Mouse (Mus musculus) limb, embryonic 14.5 days (tissue): ENCODE measurements around the gene Vmn1r215. TPM values are rescaled to one million over a fixed set of nuclear protein-coding genes. Genes with fewer than 3 reads are reported as not detected.
"Not testable (repeated sequence)": the region's sequence is repeated elsewhere in the genome, so short reads cannot be mapped to it uniquely, and the experiment has no call there.

Experiments used
- ATAC-seq: fragments of 200-750 bp; cut with Nextera tagmentation; 2 replicates; pipeline ENCODE4 v1.8.0; 2017; ENCODE audit warnings: low read depth, moderate number of reproducible peaks, moderate TSS enrichment; ENCODE audit not compliant: low FRiP score
- DNase-seq: peaks from one replicate; pipeline ENCODE4 v3.0.0-alpha.2; 2015; ENCODE audit warnings: low spot score
- H3K27ac ChIP-seq: fragments of 300-500 bp; sonication (generic); replicated peaks from 2 replicates; pipeline ENCODE4 v1.5.1; 2014; ENCODE audit warnings: low read depth, mild to moderate bottlenecking, low read length, moderate library complexity, mixed read lengths
- H3K27me3 ChIP-seq: fragments of 300-500 bp; sonication (generic); 2 replicates; pipeline ENCODE4 v1.6.1; 2014; ENCODE audit warnings: low read length, mixed read lengths; ENCODE audit not compliant: control insufficient read depth, insufficient read depth
- H3K36me3 ChIP-seq: fragments of 300-500 bp; sonication (generic); 2 replicates; pipeline ENCODE4 v1.6.1; 2014; ENCODE audit warnings: mild to moderate bottlenecking, low read length, moderate library complexity, mixed read lengths; ENCODE audit not compliant: control insufficient read depth, insufficient read depth
- H3K4me1 ChIP-seq: fragments of 300-500 bp; sonication (generic); 2 replicates; pipeline ENCODE4 v1.6.1; 2014; ENCODE audit warnings: antibody characterized with exemption, low read length, mixed read lengths; ENCODE audit not compliant: control insufficient read depth, insufficient read depth
- H3K4me2 ChIP-seq: fragments of 300-500 bp; sonication (generic); replicated peaks from 2 replicates; pipeline ENCODE4 v1.6.1; 2014; ENCODE audit warnings: low read depth, mild to moderate bottlenecking, low read length, moderate library complexity; ENCODE audit not compliant: severe bottlenecking
- H3K4me3 ChIP-seq: fragments of 300-500 bp; sonication (generic); replicated peaks from 2 replicates; pipeline ENCODE4 v1.5.1; 2014; ENCODE audit warnings: low read length
- H3K9ac ChIP-seq: fragments of 300-500 bp; sonication (generic); 2 replicates; pipeline ENCODE4 v1.6.1; 2014; ENCODE audit warnings: mild to moderate bottlenecking, low read depth, low read length, moderate library complexity; ENCODE audit not compliant: severe bottlenecking
- H3K9me3 ChIP-seq: fragments of 300-500 bp; sonication (generic); 2 replicates; pipeline ENCODE4 v1.6.1; 2016; ENCODE audit warnings: low read length; ENCODE audit not compliant: control insufficient read depth
- POLR2A ChIP-seq: fragments of 200-500 bp; IDR thresholded peaks from 2 replicates; pipeline ENCODE4 v1.8.0; 2012; ENCODE audit warnings: inconsistent platforms, mild to moderate bottlenecking, moderate library complexity, borderline replicate concordance; ENCODE audit not compliant: insufficient read depth, insufficient read length; ENCODE audit errors: extremely low read depth
- WGBS: fragments of 180-500 bp; shearing (Covaris S2); extraction: QIAGEN DNeasy Blood & Tissue Kit; methylation state at CpG from one replicate; pipeline ENCODE4 v1.1.7; 2014; 5-methylcytosine and 5-hydroxymethylcytosine counted together
- polyA plus RNA-seq, 2 experiments: library from polyadenylated mRNA; depleted of rRNA in 1 of 2; stranded (reverse) in 1 of 2; unstranded in 1 of 2; fragments of >200 nt; fragmentation: Nextera tagmentation in 1 of 2; extraction: Ambion mirVana in 1 of 2; gene quantifications; 2 replicates each; pipeline versions ENCODE4 v1.2.1 to v1.2.3; 2012 to 2014

The Vmn1r215 gene
- polyA plus RNA-seq, 2 experiments = not detected

DNA sequence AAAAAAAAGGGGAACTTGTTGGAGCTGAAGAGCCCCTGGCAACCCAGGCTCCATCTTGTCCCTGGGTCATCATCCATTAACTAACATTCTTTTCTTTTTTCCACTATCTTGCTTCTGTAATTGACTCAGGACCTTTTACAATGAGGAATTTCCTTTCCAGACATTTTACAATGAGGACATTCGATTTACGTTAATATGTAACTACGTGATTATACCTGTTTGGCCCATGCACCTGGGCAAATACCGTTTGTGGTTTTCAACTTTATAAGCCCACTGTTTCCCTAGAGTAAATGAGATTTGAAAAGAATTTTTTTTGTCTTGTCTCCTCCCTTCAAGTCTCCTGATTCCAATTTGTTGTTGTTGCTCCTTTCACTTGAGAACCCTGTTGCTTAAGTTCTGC, 26.6 kb downstream of the Vmn1r215 start:
- WGBS = 90% methylated on average over 4 of the region's 4 CpGs
- no peaks in the 10 kb centered on the region for H3K9me3 ChIP-seq
- no peak for DNase-seq
- no peak overlapping the region for H3K9ac ChIP-seq
- TF ChIP-seq POLR2A = no peak
- H3K4me3 ChIP-seq = no peak overlapping the region
- H3K4me1 ChIP-seq = no peaks in the 10 kb centered on the region
- ATAC-seq = no peak
- H3K27ac ChIP-seq = no peak overlapping the region
- H3K36me3 ChIP-seq = no peaks in the 10 kb centered on the region
- no peaks in the 10 kb centered on the region for H3K27me3 ChIP-seq
- no peak overlapping the region for H3K4me2 ChIP-seq

DNA sequence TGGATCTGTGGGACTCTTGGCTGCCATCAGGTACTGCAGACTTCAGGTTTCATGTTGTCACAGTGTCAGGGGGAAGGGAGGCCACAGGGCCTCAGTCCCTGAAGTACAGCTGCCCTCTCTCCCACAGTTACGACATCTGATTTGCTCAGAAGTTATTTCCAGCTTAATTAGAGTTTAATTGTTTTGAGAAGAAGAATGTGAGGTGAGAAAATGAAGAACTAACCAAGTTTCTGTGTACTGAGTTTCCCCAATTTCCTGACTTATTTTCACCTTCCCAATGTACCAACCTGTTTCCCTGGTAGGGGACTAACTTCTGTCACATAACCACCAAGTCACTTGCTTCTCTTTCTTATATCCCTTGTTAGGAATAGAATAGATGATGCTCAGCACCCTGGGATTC, 50.3 kb downstream of the Vmn1r215 start, which contains the start of gene Vmn1r217:
Gene Vmn1r217 (minus strand): TSS at position 101 of the 400 bp plus-strand sequence.
- not testable (repeated sequence) for ATAC-seq, H3K4me3 ChIP-seq, H3K27me3 ChIP-seq, H3K4me2 ChIP-seq, H3K4me1 ChIP-seq, H3K9ac ChIP-seq, H3K36me3 ChIP-seq, H3K9me3 ChIP-seq, DNase-seq, H3K27ac ChIP-seq
- 81% methylated on average over 1 of the region's 1 CpGs for WGBS

DNA sequence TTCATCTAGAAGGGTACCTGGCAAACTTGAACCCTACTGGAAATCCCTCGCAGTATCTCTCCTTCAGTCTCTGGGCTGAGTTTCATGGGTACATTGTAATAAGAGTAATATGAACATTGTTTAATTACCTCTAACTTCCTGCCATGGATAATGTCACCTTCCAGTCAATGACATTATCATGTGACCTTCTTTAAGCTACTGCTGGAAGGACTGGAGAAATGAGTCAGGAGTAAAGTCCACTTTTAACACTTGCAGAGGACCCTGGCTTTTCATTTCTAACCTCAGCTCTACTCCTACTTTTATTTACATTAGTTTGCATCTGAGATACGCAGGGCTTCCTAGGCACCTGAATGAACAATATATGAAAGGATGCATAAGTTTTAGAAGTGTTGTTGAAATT, 52.8 kb downstream of the Vmn1r215 start:
- Histone ChIP-seq H3K27ac (no peak overlapping the region), H3K4me3 (no peak overlapping the region), H3K36me3 (no peaks in the 10 kb centered on the region), H3K9ac (no peak overlapping the region), H3K9me3 (no peaks in the 10 kb centered on the region), H3K27me3 (no peaks in the 10 kb centered on the region), H3K4me1 (no peaks in the 10 kb centered on the region), H3K4me2 (no peak overlapping the region)
- WGBS = 84% methylated on average over 2 of the region's 2 CpGs
- no peak for TF ChIP-seq POLR2A
- DNase-seq (no peak), ATAC-seq (no peak)

Other genes with a start within 250 kb of the Vmn1r215 start
- not detected in 2 replicates for gene Vmn1r210, start 236.7 kb upstream of the Vmn1r215 start, polyA plus RNA-seq (2012; rRNA removed)
- not detected in 2 replicates for gene Vmn1r210, start 236.7 kb upstream of the Vmn1r215 start, polyA plus RNA-seq (2014; fragmentation: Nextera tagmentation; extraction: Ambion mirVana)
- not detected in 2 replicates for gene Vmn1r211, start 210.5 kb upstream of the Vmn1r215 start, polyA plus RNA-seq (2012; rRNA removed)
- gene Vmn1r211, start 210.5 kb upstream of the Vmn1r215 start, polyA plus RNA-seq (2014; fragmentation: Nextera tagmentation; extraction: Ambion mirVana) = not detected in 2 replicates
- gene Vmn1r212, start 183.8 kb upstream of the Vmn1r215 start, polyA plus RNA-seq (2012; rRNA removed) = not detected in 2 replicates
- gene Vmn1r212, start 183.8 kb upstream of the Vmn1r215 start, polyA plus RNA-seq (2014; fragmentation: Nextera tagmentation; extraction: Ambion mirVana) = not detected in 2 replicates
- gene Vmn1r213, start 60.4 kb upstream of the Vmn1r215 start, polyA plus RNA-seq (2012; rRNA removed) = not detected in 2 replicates
- not detected in 2 replicates for gene Vmn1r213, start 60.4 kb upstream of the Vmn1r215 start, polyA plus RNA-seq (2014; fragmentation: Nextera tagmentation; extraction: Ambion mirVana)
- gene Vmn1r214, start 37.6 kb upstream of the Vmn1r215 start, polyA plus RNA-seq (2012; rRNA removed) = not detected in 2 replicates
- gene Vmn1r214, start 37.6 kb upstream of the Vmn1r215 start, polyA plus RNA-seq (2014; fragmentation: Nextera tagmentation; extraction: Ambion mirVana) = not detected in 2 replicates
- gene Vmn1r217, start 50.2 kb downstream of the Vmn1r215 start, polyA plus RNA-seq (2012; rRNA removed) = not detected in 2 replicates
- gene Vmn1r217, start 50.2 kb downstream of the Vmn1r215 start, polyA plus RNA-seq (2014; fragmentation: Nextera tagmentation; extraction: Ambion mirVana) = not detected in 2 replicates
- gene Vmn1r218, start 65.1 kb downstream of the Vmn1r215 start, polyA plus RNA-seq (2012; rRNA removed) = not detected in 2 replicates
- not detected in 2 replicates for gene Vmn1r218, start 65.1 kb downstream of the Vmn1r215 start, polyA plus RNA-seq (2014; fragmentation: Nextera tagmentation; extraction: Ambion mirVana)
- gene Vmn1r219, start 91.3 kb downstream of the Vmn1r215 start, polyA plus RNA-seq (2012; rRNA removed) = not detected in 2 replicates
- gene Vmn1r219, start 91.3 kb downstream of the Vmn1r215 start, polyA plus RNA-seq (2014; fragmentation: Nextera tagmentation; extraction: Ambion mirVana) = not detected in 2 replicates
- gene Vmn1r220, start 120.0 kb downstream of the Vmn1r215 start, polyA plus RNA-seq (2012; rRNA removed) = not detected in 2 replicates
- gene Vmn1r220, start 120.0 kb downstream of the Vmn1r215 start, polyA plus RNA-seq (2014; fragmentation: Nextera tagmentation; extraction: Ambion mirVana) = 0.22 TPM in 1 of 2 replicates, not detected in the other
- gene Vmn1r221, start 146.1 kb downstream of the Vmn1r215 start, polyA plus RNA-seq (2012; rRNA removed) = not detected in 2 replicates
- not detected in 2 replicates for gene Vmn1r221, start 146.1 kb downstream of the Vmn1r215 start, polyA plus RNA-seq (2014; fragmentation: Nextera tagmentation; extraction: Ambion mirVana)
- not detected in 2 replicates for gene Vmn1r222, start 167.9 kb downstream of the Vmn1r215 start, polyA plus RNA-seq (2012; rRNA removed)
- not detected in 2 replicates for gene Vmn1r222, start 167.9 kb downstream of the Vmn1r215 start, polyA plus RNA-seq (2014; fragmentation: Nextera tagmentation; extraction: Ambion mirVana)
- not detected in 2 replicates for gene Vmn1r223, start 179.1 kb downstream of the Vmn1r215 start, polyA plus RNA-seq (2012; rRNA removed)
- not detected in 2 replicates for gene Vmn1r223, start 179.1 kb downstream of the Vmn1r215 start, polyA plus RNA-seq (2014; fragmentation: Nextera tagmentation; extraction: Ambion mirVana)